Mouse (Mus musculus) heart, adult 2 months (tissue): Measurements from ENCODE around the gene Ampd3.

Experiments used
- CTCF ChIP-seq: fragments of 200-600 bp; IDR thresholded peaks from 2 replicates; pipeline ENCODE4 v1.8.1; 2022; ENCODE audit warnings: antibody characterized with exemption, mild to moderate bottlenecking, moderate library complexity
- EP300 ChIP-seq: fragments of 200-500 bp; IDR thresholded peaks from 2 replicates; pipeline ENCODE4 v1.6.1; 2011; ENCODE audit warnings: low read depth, low read length, control low read depth; ENCODE audit not compliant: insufficient read depth
- POLR2A ChIP-seq: fragments of 200-500 bp; IDR thresholded peaks from 2 replicates; pipeline ENCODE4 v1.6.1; 2011; ENCODE audit warnings: mild to moderate bottlenecking, low read depth, low read length, control low read depth; ENCODE audit not compliant: insufficient read depth

GRCm38 (mm10) chr7:110790878-110791277, 22.9 kb downstream of the Ampd3 start:
- TF ChIP-seq CTCF (no peak), POLR2A (no peak), EP300 (no peak)
